Mouse (Mus musculus): Measurements from ENCODE around the gene Map2k1. TPM values are rescaled to one million over a fixed set of nuclear protein-coding genes. Genes with fewer than 3 reads are reported as not detected.

Gene Map2k1
- polyA plus RNA-seq, 1 experiment = 25.3 TPM

- no peak for TF ChIP-seq GATA1 (IDR thresholded peaks at IDR 0.05; ENCODE audit: low read length)
Measured at GRCm38 (mm10) chr9:64256204-64256603, 2.8 kb upstream of the Map2k1 start.

- TF ChIP-seq GATA1 (IDR thresholded peaks at IDR 0.05; ENCODE audit: low read length) = no peak
Measured at GRCm38 (mm10) chr9:64255422-64255821, 2.0 kb upstream of the Map2k1 start.

GRCm38 (mm10) chr9:64252591-64253020 lies 825 bp downstream of the Map2k1 start:
- TF ChIP-seq GATA1 (IDR thresholded peaks at IDR 0.05; ENCODE audit: low read length) = no peak

- TF ChIP-seq GATA1 (IDR thresholded peaks at IDR 0.05; ENCODE audit: low read length) = no peak
Measured at GRCm38 (mm10) chr9:64250111-64250730, 3.2 kb downstream of the Map2k1 start.

GRCm38 (mm10) chr9:64249371-64249770 lies 4.1 kb downstream of the Map2k1 start:
- no peak for TF ChIP-seq GATA1 (IDR thresholded peaks at IDR 0.05; ENCODE audit: low read length)

GRCm38 (mm10) chr9:64242381-64242831 lies 11.0 kb downstream of the Map2k1 start:
- TF ChIP-seq GATA1 (IDR thresholded peaks at IDR 0.05; ENCODE audit: low read length) = no peak

- TF ChIP-seq GATA1 (IDR thresholded peaks at IDR 0.05; ENCODE audit: low read length) = no peak
Measured at GRCm38 (mm10) chr9:64240681-64241080, 12.8 kb downstream of the Map2k1 start.

GRCm38 (mm10) chr9:64240116-64240515 lies 13.3 kb downstream of the Map2k1 start:
- TF ChIP-seq GATA1 (IDR thresholded peaks at IDR 0.05; ENCODE audit: low read length) = no peak

GRCm38 (mm10) chr9:64236056-64236455 lies 17.4 kb downstream of the Map2k1 start:
- no peak for TF ChIP-seq GATA1 (IDR thresholded peaks at IDR 0.05; ENCODE audit: low read length)

- no peak for TF ChIP-seq GATA1 (IDR thresholded peaks at IDR 0.05; ENCODE audit: low read length)
Measured at GRCm38 (mm10) chr9:64234768-64235435, 18.5 kb downstream of the Map2k1 start, which contains the start of gene Uchl4. Gene Uchl4, plus strand, starts transcription at chr9:64235201.

- TF ChIP-seq GATA1 (IDR thresholded peaks at IDR 0.05; ENCODE audit: low read length) = no peak
Measured at GRCm38 (mm10) chr9:64233656-64234055, 19.8 kb downstream of the Map2k1 start.

- TF ChIP-seq GATA1 (IDR thresholded peaks at IDR 0.05; ENCODE audit: low read length) = no peak
Measured at GRCm38 (mm10) chr9:64232257-64232957, 21.0 kb downstream of the Map2k1 start.

- TF ChIP-seq GATA1 (IDR thresholded peaks at IDR 0.05; ENCODE audit: low read length) = no peak
Measured at GRCm38 (mm10) chr9:64231674-64232073, 21.8 kb downstream of the Map2k1 start.

GRCm38 (mm10) chr9:64231171-64231570 lies 22.3 kb downstream of the Map2k1 start:
- no peak for TF ChIP-seq GATA1 (IDR thresholded peaks at IDR 0.05; ENCODE audit: low read length)

GRCm38 (mm10) chr9:64228972-64229371 lies 24.5 kb downstream of the Map2k1 start:
- TF ChIP-seq GATA1 (IDR thresholded peaks at IDR 0.05; ENCODE audit: low read length) = no peak

GRCm38 (mm10) chr9:64227736-64228135 lies 25.7 kb downstream of the Map2k1 start:
- TF ChIP-seq GATA1 (IDR thresholded peaks at IDR 0.05; ENCODE audit: low read length) = no peak

Data from G1E-ER4 (cell line).